15 mouse cellular contexts compared by ENCODE assay signal in the genomic region with DNA sequence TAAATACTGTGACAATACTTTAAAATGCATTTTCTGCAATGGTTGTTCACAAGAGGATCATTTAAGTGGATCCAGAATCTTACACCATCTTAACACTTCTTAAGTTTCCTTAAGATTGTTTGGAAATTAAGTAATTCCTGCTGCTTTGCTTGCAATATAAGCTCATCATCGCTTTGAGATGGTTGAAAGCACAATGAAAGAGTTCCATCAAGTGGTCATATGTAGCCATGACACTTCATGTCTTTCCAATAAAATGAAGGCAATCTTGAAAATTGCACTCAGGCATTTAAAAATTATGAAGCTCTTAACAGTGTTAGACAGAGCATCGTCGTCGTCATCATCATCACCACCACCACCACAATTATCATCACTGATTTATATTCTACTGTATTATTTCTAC.
DNase-seq lines count a peak whose midpoint lies in the region; ATAC-seq and TF ChIP-seq lines count a peak whose summit lies in the region.
"Had no signal": no experiment of that assay in that cellular context is flagged by ENCODE, and none has a peak within 500 bp of the region (broad histone marks: within the 10 kb centered on the region; RNA-seq: fewer than 3 reads in every experiment).

No protein-coding gene starts in this region.

- H3K36me3 ChIP-seq in heart, adult 2 months (ENCODE audit: control insufficient read depth, insufficient read depth, low read length), result no peaks in the 10 kb centered on the region
- no peaks in the 10 kb centered on the region for H3K36me3 ChIP-seq in heart, embryonic 10.5 days
- no peaks in the 10 kb centered on the region for H3K36me3 ChIP-seq in lung, embryonic 14.5 days (ENCODE audit: insufficient read depth)
- H3K36me3 ChIP-seq: liver, embryonic 13.5 days had no signal

- POLR2A ChIA-PET in Patski (lab: Charles Lee), result no interaction called here

- no peak overlapping the region for H3K4me3 ChIP-seq in heart, adult 2 months
- no peak overlapping the region for H3K4me3 ChIP-seq in heart, embryonic 10.5 days
- H3K4me3 ChIP-seq in lung, embryonic 14.5 days (ENCODE audit: low read depth, low read length), result no peak overlapping the region
- H3K4me3 ChIP-seq: liver, embryonic 13.5 days had no signal

- CTCF ChIA-PET in Patski (lab: Charles Lee), result no interaction called here

- H3K4me1 ChIP-seq in heart, adult 2 months (ENCODE audit: control insufficient read depth, insufficient read depth, low read length), result no peaks in the 10 kb centered on the region
- H3K4me1 ChIP-seq in heart, embryonic 10.5 days, result no peaks in the 10 kb centered on the region
- no peaks in the 10 kb centered on the region for H3K4me1 ChIP-seq in lung, embryonic 14.5 days (ENCODE audit: insufficient read depth)

- H3K4me2 ChIP-seq in lung, embryonic 14.5 days, result no peak overlapping the region
- H3K4me2 ChIP-seq: liver, embryonic 13.5 days had no signal

- no peak for DNase-seq in heart, adult 2 months
- DNase-seq in heart, embryonic 10.5 days (ENCODE audit: low spot score), result no peak
- DNase-seq in lung, embryonic 14.5 days, result peak; percentile 51
- DNase-seq in lung, adult 18-20 months, result no peak
- DNase-seq in Patski (ENCODE audit: low read depth, low spot score), result no peak
- DNase-seq in right cerebral cortex, postnatal 14 days, result no peak
- no peak for DNase-seq in neural tube, embryonic 10.5 days (ENCODE audit: extremely low spot score, low spot score)
- DNase-seq: adrenal gland, postnatal 36 days; cerebellum, adult 2 months; heart, adult 11 months; heart, postnatal 36 days; kidney, adult 18-20 months; liver, embryonic 13.5 days; spleen, adult 18-20 months had no signal

- intact Hi-C loops in heart, adult 2 months (cut with DNase I), result no loop called here

- no peaks in the 10 kb centered on the region for H3K79me2 ChIP-seq in heart, adult 2 months (replicated peaks; ENCODE audit: control insufficient read depth, insufficient read depth, low read length)

- H3K9me3 ChIP-seq in heart, embryonic 10.5 days, result no peaks in the 10 kb centered on the region
- no peaks in the 10 kb centered on the region for H3K9me3 ChIP-seq in lung, embryonic 14.5 days (ENCODE audit: low read depth, low read length)
- H3K9me3 ChIP-seq: liver, embryonic 13.5 days had no signal

- H3K27ac ChIP-seq in heart, adult 2 months, result no peak overlapping the region
- H3K27ac ChIP-seq in heart, embryonic 10.5 days, result no peak overlapping the region
- H3K27ac ChIP-seq in lung, embryonic 14.5 days (ENCODE audit: low read depth), result no peak overlapping the region
- H3K27ac ChIP-seq: liver, embryonic 13.5 days had no signal

- no peak for ATAC-seq in lung, embryonic 14.5 days (ENCODE audit: insufficient read depth)
- ATAC-seq in Patski, result no peak
- peak; percentile 93 for ATAC-seq in megakaryocyte-erythroid progenitor cell, adult 5-6 weeks (replicated peaks; ENCODE audit: low FRiP score, low TSS enrichment, poor library complexity, severe bottlenecking)

- H3K27me3 ChIP-seq in heart, adult 2 months (ENCODE audit: control insufficient read depth, insufficient read depth, low read length), result no peaks in the 10 kb centered on the region
- no peaks in the 10 kb centered on the region for H3K27me3 ChIP-seq in heart, embryonic 10.5 days (ENCODE audit: insufficient read depth, poor library complexity, severe bottlenecking)
- H3K27me3 ChIP-seq in lung, embryonic 14.5 days (ENCODE audit: insufficient read depth, low read length), result no peaks in the 10 kb centered on the region
- H3K27me3 ChIP-seq in Patski, result peaks cover 12% of the 10 kb centered on the region
- H3K27me3 ChIP-seq: liver, embryonic 13.5 days had no signal

- in situ Hi-C loops in Patski (cut with MboI; ENCODE audit: low pct_unique_long_range_greater_than_20kb), result no loop called here

- TF ChIP-seq EP300 in heart, adult 2 months (IDR thresholded peaks at IDR 0.05; ENCODE audit: insufficient read depth, low read depth, low read length), result no peak

- 61% methylated on average over 4 of the region's 4 CpGs for WGBS in heart, adult 2 months
- WGBS in heart, embryonic 10.5 days, result 70% methylated on average over 4 of the region's 4 CpGs
- WGBS in lung, embryonic 14.5 days, result 68% methylated on average over 4 of the region's 4 CpGs

- H3K9ac ChIP-seq in heart, adult 2 months (ENCODE audit: low read depth, low read length), result no peak overlapping the region
- H3K9ac ChIP-seq in lung, embryonic 14.5 days, result no peak overlapping the region
- H3K9ac ChIP-seq: liver, embryonic 13.5 days had no signal

- TF ChIP-seq CTCF in heart, adult 2 months (IDR thresholded peaks at IDR 0.05), result peak; percentile 30
- peak; percentile 47 for TF ChIP-seq CTCF in lung, embryonic 14.5 days (IDR thresholded peaks at IDR 0.05; ENCODE audit: low read depth)
- peak; percentile 12 for TF ChIP-seq CTCF in Patski (IDR thresholded peaks at IDR 0.05)

- TF ChIP-seq POLR2A in heart, adult 2 months (IDR thresholded peaks at IDR 0.05; ENCODE audit: insufficient read depth, low read depth, low read length), result no peak
